Mouse (Mus musculus): Measurements from ENCODE around the gene Ssbp3. TPM values are rescaled to one million over a fixed set of nuclear protein-coding genes. Genes with fewer than 3 reads are reported as not detected.
A peak's percentile ranks its signal among the peaks of the same experiment; 100 is the strongest.

Gene Ssbp3
- 28.3 and 30.5 TPM in 2 replicates for total RNA-seq (2012; rRNA removed)
- polyA plus RNA-seq (2012; ENCODE audit: insufficient read depth in 1 of 2, insufficient read length in 2 of 2, low read depth in 1 of 2, low replicate concordance in 2 of 2, missing spikeins in 1 of 2), result 100 to 1,000 TPM; 116 to 242 TPM

DNA sequence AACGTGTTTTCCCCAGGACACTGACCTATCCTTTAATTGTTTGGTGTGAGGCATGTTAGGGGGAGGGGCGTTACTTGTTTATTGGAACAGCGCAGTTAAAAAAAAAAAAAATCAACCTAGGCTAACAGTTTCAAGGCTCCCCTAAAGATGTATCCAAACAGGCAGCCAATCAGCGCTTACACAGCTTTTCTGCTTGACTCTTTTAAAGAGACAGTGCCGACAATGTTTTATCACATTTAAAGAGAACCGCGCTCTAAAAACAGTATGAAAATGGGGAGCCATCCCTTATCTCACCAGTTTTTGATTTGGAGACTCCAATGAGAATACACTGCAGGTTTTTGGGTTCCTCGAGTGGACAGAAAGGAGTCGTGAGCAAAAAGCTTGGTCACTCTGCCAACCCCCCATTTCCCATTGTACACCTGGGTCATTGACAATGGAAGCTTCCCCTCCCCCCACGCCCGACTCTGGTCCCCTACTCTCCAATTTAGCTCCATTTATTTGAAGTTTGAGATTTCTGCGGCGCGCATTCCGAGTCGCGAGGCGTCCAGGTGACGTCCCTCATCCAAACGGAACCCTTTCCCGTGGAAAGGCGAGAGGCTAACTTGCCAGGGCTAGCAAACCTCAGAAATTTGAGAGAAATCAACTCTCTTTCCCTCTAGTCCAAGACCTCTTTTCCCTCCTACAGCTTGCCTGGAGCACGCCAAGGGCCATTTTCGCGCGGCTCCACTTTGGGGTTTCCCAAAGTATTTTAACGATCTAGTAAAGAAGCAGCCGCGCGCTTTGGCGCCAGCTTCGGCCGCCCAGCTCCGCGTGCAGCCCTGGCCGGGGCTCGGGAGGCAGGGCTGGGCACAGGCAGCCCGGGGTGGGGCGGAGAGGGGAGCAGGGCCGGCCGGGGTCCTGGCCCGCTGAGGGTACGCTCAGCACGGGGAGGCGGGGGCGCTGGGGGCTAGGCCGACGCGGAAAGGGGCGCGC is at the start of gene Ssbp3:
Gene Ssbp3, plus strand, starts transcription at position 501 of the 972 bp plus-strand sequence.
- Histone ChIP-seq H3K27me3 (ENCODE audit: control insufficient read depth in 1 of 2, insufficient read depth in 2 of 2, low read length in 2 of 2) (no peaks in the 10 kb centered on the region), H3K9ac (ENCODE audit: control insufficient read depth, low read depth, low read length, poor library complexity, severe bottlenecking) (peak within 1 kb of the TSS; percentile 94), H3K36me3 (ENCODE audit: control insufficient read depth in 1 of 2, insufficient read depth in 2 of 2, low read length in 2 of 2) (peaks cover 0 to 19% of the 10 kb centered on the region in 2 experiments; a peak in 3 of 4 replicates), H3K4me1 (ENCODE audit: control insufficient read depth in 1 of 2, insufficient read depth in 2 of 2, low read length in 2 of 2) (peaks cover 0 to 28% of the 10 kb centered on the region in 2 experiments; a peak in 2 of 4 replicates), H3K4me3 (ENCODE audit: control insufficient read depth in 1 of 2, insufficient read depth in 1 of 2, low read depth in 2 of 2, low read length in 2 of 2) (peak within 1 kb of the TSS; percentile 70 to 79), H3K9me3 (replicated peaks; ENCODE audit: insufficient read depth, low read length) (no peaks in the 10 kb centered on the region), H3K79me2 (ENCODE audit: control insufficient read depth, insufficient read depth, low read length, poor library complexity) (peaks cover 38% of the 10 kb centered on the region), H3K27ac (ENCODE audit: control insufficient read depth, low read depth, low read length) (peak within 1 kb of the TSS; percentile 98)
- DNase-seq (ENCODE audit: low read depth, low spot score), result peak; percentile 95
- TF ChIP-seq BHLHE40 (IDR thresholded peaks at IDR 0.05; ENCODE audit: borderline replicate concordance, low read depth, low read length) (0 out of 2 replicates have a peak, but pooled peaks have one; percentile 45), TBP (IDR thresholded peaks at IDR 0.05; ENCODE audit: low read depth, low read length) (peak; percentile 92), JUND (IDR thresholded peaks at IDR 0.05; ENCODE audit: low read depth, low read length) (no peak), RCOR1 (IDR thresholded peaks at IDR 0.05; ENCODE audit: low read depth, low read length) (peak; percentile 89), POLR2A (IDR thresholded peaks at IDR 0.05; ENCODE audit: control insufficient read depth in 1 of 2, insufficient read depth in 1 of 2, low read depth in 1 of 2, low read length in 2 of 2, poor library complexity in 1 of 2) (peak in 1 of 2 experiments; percentile 58; a peak in 3 of 4 replicates), ETS1 (IDR thresholded peaks at IDR 0.05; ENCODE audit: low read depth, low read length) (peak; percentile 77), MAFK (IDR thresholded peaks at IDR 0.05; ENCODE audit: borderline replicate concordance, low read depth, low read length) (no peak; the same call in 1 of the 2 replicates), GATA1 (IDR thresholded peaks at IDR 0.05; ENCODE audit: low read depth, low read length) (peak; percentile 73), POLR2AphosphoS2 (IDR thresholded peaks at IDR 0.05; ENCODE audit: low read length) (peak; percentile 53; the same call in 1 of the 2 replicates), HCFC1 (IDR thresholded peaks at IDR 0.05; ENCODE audit: low read depth, low read length) (peak; percentile 85), E2F4 (IDR thresholded peaks at IDR 0.05; ENCODE audit: borderline replicate concordance, low read depth, low read length) (no peak), USF2 (IDR thresholded peaks at IDR 0.05; ENCODE audit: borderline replicate concordance in 1 of 2, insufficient read depth in 1 of 2, low read depth in 1 of 2, low read length in 2 of 2) (no peak), CHD1 (IDR thresholded peaks at IDR 0.05; ENCODE audit: low read depth, low read length) (no peak; the same call in 1 of the 2 replicates), MAZ (IDR thresholded peaks at IDR 0.05; ENCODE audit: low read depth, low read length) (peak; percentile 83; the same call in 1 of the 2 replicates), MAX (IDR thresholded peaks at IDR 0.05; ENCODE audit: low read length) (peak; percentile 51; the same call in 1 of the 2 replicates), CHD2 (IDR thresholded peaks at IDR 0.05; ENCODE audit: low read length) (peak; percentile 48), GABPA (IDR thresholded peaks at IDR 0.05; ENCODE audit: low read depth, low read length) (no peak), MYC (IDR thresholded peaks at IDR 0.05; ENCODE audit: low read depth, low read length) (peak; percentile 66; the same call in 1 of the 2 replicates), TAL1 (IDR thresholded peaks at IDR 0.05; ENCODE audit: low read length) (no peak), UBTF (IDR thresholded peaks at IDR 0.05; ENCODE audit: borderline replicate concordance, insufficient read depth, low read depth, low read length) (no peak), ZMIZ1 (IDR thresholded peaks at IDR 0.05; ENCODE audit: low read depth, low read length) (no peak), EP300 (IDR thresholded peaks at IDR 0.05; ENCODE audit: low read depth in 1 of 2, low read length in 2 of 2) (peak; percentile 53 to 80; a peak in 3 of 4 replicates), ZNF384 (IDR thresholded peaks at IDR 0.05; ENCODE audit: low read depth, low read length) (peak; percentile 100), USF1 (IDR thresholded peaks at IDR 0.05; ENCODE audit: low read depth, low read length) (no peak), MYB (IDR thresholded peaks at IDR 0.05; ENCODE audit: low read depth, low read length) (no peak), ZKSCAN1 (IDR thresholded peaks at IDR 0.05; ENCODE audit: low read depth, low read length) (no peak), SIN3A (IDR thresholded peaks at IDR 0.05; ENCODE audit: low read length) (peak; percentile 99), MXI1 (IDR thresholded peaks at IDR 0.05; ENCODE audit: low read depth, low read length) (peak; percentile 83), MEF2A (IDR thresholded peaks at IDR 0.05; ENCODE audit: extremely low read depth, insufficient replicate concordance, low read depth, low read length, poor library complexity, severe bottlenecking) (no peak), NRF1 (IDR thresholded peaks at IDR 0.05; ENCODE audit: insufficient read depth, low read depth, low read length, poor library complexity, severe bottlenecking) (no peak), TCF12 (IDR thresholded peaks at IDR 0.05; ENCODE audit: low read depth, low read length) (peak; percentile 69)

Data from MEL (cell line).